Mouse (Mus musculus): Measurements from ENCODE around the gene Fdxr. TPM values are rescaled to one million over a fixed set of nuclear protein-coding genes. Genes with fewer than 3 reads are reported as not detected.

Fdxr gene
- total RNA-seq, 2 experiments from 2014 or later = 22.5 to 23.0 TPM

GRCm38 (mm10) chr11:115219263-115219662 lies 57.6 kb downstream of the Fdxr start:
- DNase-seq (ENCODE audit: low spot score in 2 of 2) = no peak

Small RNA genes within 50 kb of the gene (microRNA-seq; reads per million reads assigned to microRNA genes)
- gene Gm25837 = 0 reads per million in 2 experiments

Other genes with a start within 250 kb of the Fdxr start
- 1 to 10 TPM; 2.5 to 2.6 TPM for gene Cd300ld5, start 239.3 kb downstream of the Fdxr start, total RNA-seq (2021)
- not detected for gene Cd300ld3, start 228.6 kb downstream of the Fdxr start, total RNA-seq (2021)
- gene Cd300e, start 214.9 kb downstream of the Fdxr start, total RNA-seq (2021) = not detected
- gene Rab37, start 185.6 kb downstream of the Fdxr start, total RNA-seq (2021) = 1 to 10 TPM in 1 of 2 experiments, under 1 TPM in 1; 0.91 to 1.6 TPM
- gene Cd300lf, start 143.1 kb downstream of the Fdxr start, total RNA-seq (2021) = under 1 TPM; 0.27 to 0.50 TPM
- 10 to 100 TPM; 70.4 to 78.0 TPM for gene Slc9a3r1, start 113.7 kb downstream of the Fdxr start, total RNA-seq (2021)
- gene Tmem104, start 89.6 kb downstream of the Fdxr start, total RNA-seq (2021) = 10 to 100 TPM; 15.1 to 20.2 TPM
- gene Nat9, start 89.2 kb downstream of the Fdxr start, total RNA-seq (2021) = 10 to 100 TPM; 15.8 to 17.6 TPM
- gene Grin2c, start 9.8 kb downstream of the Fdxr start, total RNA-seq (2021) = 10 to 100 TPM; 28.6 to 31.9 TPM
- gene Fads6, start 20.6 kb upstream of the Fdxr start, total RNA-seq (2021) = 1 to 10 TPM; 7.6 to 8.1 TPM
- gene Otop2, start 30.1 kb upstream of the Fdxr start, total RNA-seq (2021) = not detected
- gene Ush1g, start 45.0 kb upstream of the Fdxr start, total RNA-seq (2021) = under 1 TPM; 0.14 to 0.16 TPM
- gene Otop3, start 57.7 kb upstream of the Fdxr start, total RNA-seq (2021) = under 1 TPM; 0.45 to 0.53 TPM
- 10 to 100 TPM; 78.0 to 79.3 TPM for gene Hid1, start 90.7 kb upstream of the Fdxr start, total RNA-seq (2021)
- gene Cdr2l, start 104.9 kb upstream of the Fdxr start, total RNA-seq (2021) = 10 to 100 TPM; 18.4 to 19.1 TPM
- gene Mrpl58, start 126.7 kb upstream of the Fdxr start, total RNA-seq (2021) = 10 to 100 TPM; 86.3 to 96.3 TPM
- 100 to 1,000 TPM; 406 to 440 TPM for gene Atp5h, start 142.9 kb upstream of the Fdxr start, total RNA-seq (2021)
- 10 to 100 TPM; 57.6 to 66.7 TPM for gene Kctd2, start 143.1 kb upstream of the Fdxr start, total RNA-seq (2021)
- under 1 TPM in 1 of 2 experiments, not detected in 1; 0.18 TPM for gene Trim80, start 163.5 kb upstream of the Fdxr start, total RNA-seq (2021)
- gene Slc16a5, start 185.4 kb upstream of the Fdxr start, total RNA-seq (2021) = not detected
- gene Armc7, start 198.6 kb upstream of the Fdxr start, total RNA-seq (2021) = 10 to 100 TPM; 10.3 to 11.1 TPM
- gene Nt5c, start 214.8 kb upstream of the Fdxr start, total RNA-seq (2021) = 10 to 100 TPM; 79.9 to 81.3 TPM
- gene Jpt1, start 237.3 kb upstream of the Fdxr start, total RNA-seq (2021) = 100 to 1,000 TPM; 315 to 332 TPM

Measured in layer of hippocampus, postnatal 10 days (tissue).